Mouse (Mus musculus) forebrain, embryonic 10.5 days (tissue): Measurements from ENCODE around the gene Foxn3. TPM values are rescaled to one million over a fixed set of nuclear protein-coding genes. Genes with fewer than 3 reads are reported as not detected.

Experiments
- DNase-seq: peaks from one replicate; pipeline ENCODE4 v3.0.0-alpha.2; 2017; ENCODE audit warnings: low spot score; ENCODE audit errors: extremely low spot score
- H3K27ac ChIP-seq: fragments of 300-500 bp; sonication (generic); 2 replicates; pipeline ENCODE4 v1.5.1; 2016; ENCODE audit warnings: mild to moderate bottlenecking
- H3K27me3 ChIP-seq: fragments of 300-500 bp; sonication (generic); 2 replicates; pipeline ENCODE4 v1.6.1; 2016; ENCODE audit warnings: mild to moderate bottlenecking; ENCODE audit not compliant: poor library complexity, severe bottlenecking
- H3K36me3 ChIP-seq: fragments of 300-500 bp; sonication (generic); replicated peaks from 2 replicates; pipeline ENCODE4 v1.6.1; 2016; ENCODE audit warnings: mild to moderate bottlenecking, moderate library complexity
- H3K4me1 ChIP-seq: fragments of 300-500 bp; sonication (generic); 2 replicates; pipeline ENCODE4 v1.6.1; 2016
- H3K4me3 ChIP-seq: fragments of 300-500 bp; sonication (generic); 2 replicates; pipeline ENCODE4 v1.5.1; 2016; ENCODE audit warnings: mild to moderate bottlenecking, moderate library complexity
- H3K9me3 ChIP-seq: fragments of 300-500 bp; sonication (generic); 2 replicates; pipeline ENCODE4 v1.6.1; 2016; ENCODE audit warnings: mild to moderate bottlenecking, moderate library complexity
- WGBS: fragments of 180-500 bp; shearing (Covaris S2); methylation state at CpG from one replicate; pipeline ENCODE4 v1.1.7; 2016; 5-methylcytosine and 5-hydroxymethylcytosine counted together
- polyA plus RNA-seq: library from polyadenylated mRNA; unstranded; fragments of >200 nt; fragmentation: Nextera tagmentation; extraction: Ambion mirVana; gene quantifications from 2 replicates; pipeline ENCODE4 v1.2.1, GENCODE M21; 2016

Gene Foxn3
- polyA plus RNA-seq, 1 experiment from 2014 or later = 47.3 TPM

DNA sequence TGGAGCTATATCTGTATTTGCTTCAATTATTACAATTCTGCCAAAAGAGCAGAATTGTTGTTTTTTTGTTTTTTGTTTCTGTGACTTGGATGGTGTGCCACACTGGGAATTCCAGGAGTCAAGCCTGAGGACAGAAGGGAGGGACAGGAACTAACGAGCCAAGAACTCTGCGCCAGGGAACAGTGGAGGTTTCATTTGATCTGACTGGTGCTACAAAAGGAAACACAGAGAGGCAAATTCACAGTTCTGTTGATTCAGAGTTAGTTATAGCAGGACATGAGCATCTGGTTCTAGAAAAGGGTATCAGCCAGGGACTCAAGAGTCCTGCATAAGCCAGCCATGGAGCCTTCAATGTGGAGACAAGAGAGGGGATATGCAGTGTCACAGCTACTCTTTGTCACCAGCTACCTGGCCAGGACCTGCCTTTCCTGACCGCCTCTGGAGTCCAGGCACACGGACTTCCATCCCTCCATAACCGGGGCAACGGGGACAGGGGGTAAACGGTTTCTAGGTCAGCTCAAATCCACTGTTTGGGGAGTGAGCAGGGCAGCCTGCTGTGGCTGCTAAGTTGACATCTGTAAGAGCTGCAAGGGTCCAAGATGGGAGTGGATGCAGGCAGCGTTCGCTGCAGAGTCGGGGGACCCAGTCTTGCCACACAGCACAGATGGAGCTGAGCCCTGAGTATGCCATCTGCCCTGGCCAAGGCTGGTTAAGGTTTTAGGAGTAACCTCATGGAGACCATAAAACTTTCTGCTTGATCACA lies 316.2 kb downstream of the Foxn3 start:
- Histone ChIP-seq H3K9me3 (no peaks in the 10 kb centered on the region; the same call in 1 of the 2 replicates), H3K4me1 (peaks cover 8% of the 10 kb centered on the region), H3K27me3 (no peaks in the 10 kb centered on the region), H3K27ac (peak overlapping the region; percentile 56; the same call in 1 of the 2 replicates), H3K4me3 (no peak overlapping the region), H3K36me3 (peaks cover 6% of the 10 kb centered on the region; the same call in 1 of the 2 replicates)
- DNase-seq = no peak
- 77% methylated on average over 10 of the region's 10 CpGs for WGBS

DNA sequence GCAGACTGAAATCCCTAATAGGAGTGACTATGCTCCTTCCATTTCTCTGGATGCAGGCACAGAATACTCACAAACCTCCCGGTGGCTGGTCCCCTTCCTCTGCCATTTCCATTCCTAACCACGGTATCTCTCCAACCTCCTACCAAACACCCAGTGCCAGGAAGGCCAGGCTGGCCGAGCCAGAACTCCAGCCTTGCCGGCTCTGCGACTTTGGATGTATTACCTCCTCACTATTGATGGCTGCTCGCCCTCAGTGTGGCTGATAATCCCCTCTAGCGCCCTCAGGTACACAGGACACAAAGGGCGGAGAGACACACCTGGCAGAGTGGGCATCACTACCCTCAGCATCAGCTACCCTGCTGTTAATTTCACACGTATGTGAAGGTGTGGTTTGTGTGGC lies 318.7 kb downstream of the Foxn3 start:
- no peaks in the 10 kb centered on the region; the same call in 1 of the 2 replicates for H3K36me3 ChIP-seq
- no peak overlapping the region for H3K4me3 ChIP-seq
- no peak for DNase-seq
- peaks cover 25% of the 10 kb centered on the region for H3K4me1 ChIP-seq
- no peak overlapping the region for H3K27ac ChIP-seq
- H3K9me3 ChIP-seq = no peaks in the 10 kb centered on the region
- H3K27me3 ChIP-seq = no peaks in the 10 kb centered on the region
- WGBS = 93% methylated on average over 9 of the region's 9 CpGs

DNA sequence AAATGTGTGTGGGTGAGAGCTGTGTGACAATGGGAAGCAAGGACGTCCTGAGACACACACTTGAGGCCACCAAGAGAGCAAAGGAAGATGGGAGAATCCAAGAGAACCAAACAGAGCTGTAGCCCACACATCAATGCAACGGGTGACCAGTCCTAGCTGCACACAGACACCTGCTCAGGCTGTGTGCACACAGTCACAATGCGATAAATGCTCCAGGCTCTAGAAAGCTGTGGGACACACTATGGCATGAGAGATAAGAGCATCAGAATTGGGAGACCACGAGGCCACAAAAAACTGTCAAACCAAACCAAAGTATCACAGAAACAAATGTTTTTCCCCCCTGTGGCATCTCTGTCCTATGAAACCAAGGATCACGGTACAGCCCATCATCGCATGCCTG lies 319.1 kb downstream of the Foxn3 start:
- WGBS = 93% methylated on average over 6 of the region's 6 CpGs
- Histone ChIP-seq H3K27ac (no peak overlapping the region), H3K4me1 (peaks cover 28% of the 10 kb centered on the region), H3K27me3 (no peaks in the 10 kb centered on the region), H3K36me3 (no peaks in the 10 kb centered on the region; the same call in 1 of the 2 replicates), H3K4me3 (no peak overlapping the region), H3K9me3 (no peaks in the 10 kb centered on the region)
- no peak for DNase-seq

DNA sequence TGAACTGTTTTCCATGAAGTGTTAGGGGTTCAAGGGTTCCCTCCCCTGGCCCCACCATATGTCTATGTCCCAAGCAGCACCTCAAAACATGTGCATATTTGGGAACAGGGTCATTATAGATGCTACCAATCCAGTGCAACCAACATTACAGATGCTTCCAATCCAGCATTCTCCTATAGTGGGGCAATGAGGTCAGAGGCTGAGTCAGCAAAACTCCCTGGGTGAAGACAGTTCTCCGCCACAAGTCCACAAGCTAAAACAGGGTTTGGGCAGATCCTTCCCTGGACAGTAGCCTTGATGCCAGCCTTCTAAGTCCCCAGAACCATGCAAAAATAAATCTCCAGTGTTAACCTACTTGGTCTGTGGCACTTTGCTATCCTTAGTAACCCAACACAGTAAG lies 320.1 kb downstream of the Foxn3 start:
- no peak for DNase-seq
- 89% methylated on average over 1 of the region's 1 CpGs for WGBS
- H3K9me3 ChIP-seq = no peaks in the 10 kb centered on the region
- H3K36me3 ChIP-seq = no peaks in the 10 kb centered on the region; the same call in 1 of the 2 replicates
- H3K27me3 ChIP-seq = no peaks in the 10 kb centered on the region
- no peak overlapping the region for H3K4me3 ChIP-seq
- peaks cover 28% of the 10 kb centered on the region for H3K4me1 ChIP-seq
- H3K27ac ChIP-seq = no peak overlapping the region

DNA sequence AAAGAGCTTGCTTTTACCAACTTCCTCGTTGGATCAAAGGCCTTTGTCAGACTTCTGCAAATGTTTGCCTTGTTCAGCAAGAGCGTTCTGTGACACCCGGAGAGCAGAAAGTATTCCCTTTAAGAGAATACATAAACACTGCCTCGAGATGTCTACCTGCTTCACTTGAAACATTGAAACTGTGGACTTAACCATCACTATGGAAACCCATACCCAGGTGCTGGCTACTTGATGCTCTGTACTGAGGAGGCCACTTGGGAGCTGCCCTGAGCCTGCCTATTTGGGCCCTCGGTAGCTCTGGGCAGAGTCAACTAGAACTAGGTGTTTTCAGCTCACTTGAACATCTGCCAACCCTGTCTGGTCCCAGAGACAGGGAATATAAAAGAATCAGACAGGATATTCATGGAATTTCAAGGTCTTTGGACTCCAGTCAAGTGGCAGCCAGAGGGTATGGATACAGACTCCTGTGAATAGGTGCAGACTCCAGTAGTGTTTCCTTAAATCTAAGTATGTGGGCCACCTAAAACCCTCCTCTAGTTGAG lies 323.1 kb downstream of the Foxn3 start:
- no peaks in the 10 kb centered on the region for H3K9me3 ChIP-seq
- no peaks in the 10 kb centered on the region for H3K27me3 ChIP-seq
- 87% methylated on average over 5 of the region's 5 CpGs for WGBS
- no peak for DNase-seq
- H3K4me3 ChIP-seq = no peak overlapping the region
- H3K36me3 ChIP-seq = no peaks in the 10 kb centered on the region; the same call in 1 of the 2 replicates
- no peak overlapping the region for H3K27ac ChIP-seq
- H3K4me1 ChIP-seq = peaks cover 41% of the 10 kb centered on the region

DNA sequence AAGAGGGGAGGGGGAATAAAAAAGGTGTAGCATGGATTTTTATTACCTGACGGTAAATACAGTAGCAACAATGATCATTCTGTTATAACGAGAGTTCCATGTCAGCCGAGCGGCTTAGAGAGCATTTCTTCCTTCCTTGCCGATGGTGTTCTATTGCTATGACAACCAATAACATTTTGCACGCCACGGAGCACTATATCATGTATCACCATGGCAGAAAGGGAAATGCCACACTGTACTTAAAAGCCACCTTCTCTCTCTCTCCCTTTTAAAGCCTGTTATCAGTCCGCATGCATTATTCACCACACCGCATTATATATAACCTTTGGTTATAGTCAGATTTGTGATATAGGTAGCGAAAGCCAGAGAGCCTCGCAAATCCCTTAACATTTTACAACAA lies 323.6 kb downstream of the Foxn3 start:
- WGBS = 91% methylated on average over 11 of the region's 11 CpGs
- Histone ChIP-seq H3K36me3 (no peaks in the 10 kb centered on the region; the same call in 1 of the 2 replicates), H3K27me3 (no peaks in the 10 kb centered on the region), H3K9me3 (no peaks in the 10 kb centered on the region), H3K4me1 (peaks cover 47% of the 10 kb centered on the region), H3K27ac (no peak overlapping the region), H3K4me3 (no peak overlapping the region)
- no peak for DNase-seq

DNA sequence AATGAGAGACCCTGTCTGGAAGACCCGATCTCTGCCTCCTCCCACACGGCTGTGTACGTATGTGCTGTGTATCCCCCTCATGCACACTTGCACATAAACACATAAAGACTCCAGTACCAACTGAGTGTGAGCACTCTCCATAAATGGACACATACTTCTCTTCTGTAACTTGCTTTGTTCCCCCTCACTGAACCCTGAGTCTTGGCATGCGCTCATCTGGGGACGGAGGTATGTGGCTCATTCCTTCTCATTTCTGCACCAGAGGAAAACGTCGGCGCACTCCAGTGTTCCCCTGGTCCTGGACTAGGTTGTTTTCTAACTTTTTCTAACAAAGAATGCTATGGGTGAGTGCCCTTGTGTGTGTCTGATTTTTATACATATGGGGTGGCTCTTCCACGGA lies 325.9 kb downstream of the Foxn3 start:
- no peak overlapping the region for H3K27ac ChIP-seq
- no peaks in the 10 kb centered on the region for H3K9me3 ChIP-seq
- H3K4me1 ChIP-seq = peaks cover 68% of the 10 kb centered on the region

DNA sequence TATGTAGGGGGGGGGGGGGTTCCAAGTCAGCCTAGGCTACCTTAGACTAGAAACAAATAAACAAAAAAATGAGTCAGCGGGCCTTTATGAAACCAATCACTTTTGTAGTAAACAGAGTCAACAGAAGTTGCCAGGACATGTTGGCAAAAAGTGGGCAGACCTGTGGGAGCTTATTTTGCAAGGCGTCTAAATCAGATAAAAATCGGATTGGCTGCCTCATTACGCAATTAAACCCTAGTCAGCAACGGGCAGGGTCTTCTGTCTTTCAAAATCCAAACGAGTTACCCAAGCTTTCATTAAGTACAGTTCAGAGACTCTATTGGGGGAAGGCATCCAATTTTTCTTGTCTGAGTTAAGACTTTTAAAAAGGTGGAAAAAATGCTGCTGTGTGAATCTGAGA lies 329.0 kb downstream of the Foxn3 start:
- 68% methylated on average over 6 of the region's 6 CpGs for WGBS
- H3K9me3 ChIP-seq = no peaks in the 10 kb centered on the region
- H3K36me3 ChIP-seq = no peaks in the 10 kb centered on the region
- no peak overlapping the region for H3K4me3 ChIP-seq
- no peaks in the 10 kb centered on the region for H3K27me3 ChIP-seq
- peak overlapping the region; percentile 76; the same call in 1 of the 2 replicates for H3K27ac ChIP-seq
- DNase-seq = no peak
- H3K4me1 ChIP-seq = peaks cover 79% of the 10 kb centered on the region

More for the DNA sequence above, 325.9 kb downstream of the Foxn3 start:
- Histone ChIP-seq H3K27me3 (no peaks in the 10 kb centered on the region), H3K36me3 (no peaks in the 10 kb centered on the region), H3K4me3 (no peak overlapping the region)
- DNase-seq = no peak
- 94% methylated on average over 9 of the region's 9 CpGs for WGBS

DNA sequence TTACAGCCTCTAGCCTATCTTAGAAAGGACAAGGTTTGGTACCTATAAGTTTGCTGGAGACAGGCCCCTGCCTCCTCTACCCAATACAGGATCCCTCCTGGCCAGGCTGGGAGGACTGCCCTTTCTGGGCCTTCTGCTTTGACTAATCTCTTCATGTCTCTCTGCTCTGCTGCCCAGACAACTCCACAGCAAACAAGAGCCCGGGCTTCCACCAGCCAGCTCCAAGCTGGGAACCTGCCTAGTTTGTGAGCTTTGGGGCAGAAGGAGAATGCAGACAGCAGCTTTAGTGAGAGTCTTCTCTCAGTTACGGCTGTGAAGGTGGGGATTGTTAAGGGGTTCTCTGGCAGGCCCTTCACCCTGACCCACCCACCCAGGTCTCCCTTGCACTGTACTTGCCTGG lies 330.0 kb downstream of the Foxn3 start:
- Histone ChIP-seq H3K4me3 (no peak overlapping the region), H3K27me3 (no peaks in the 10 kb centered on the region), H3K9me3 (no peaks in the 10 kb centered on the region), H3K36me3 (no peaks in the 10 kb centered on the region), H3K27ac (peak overlapping the region; percentile 76; the same call in 1 of the 2 replicates), H3K4me1 (peaks cover 88% of the 10 kb centered on the region)
- 74% methylated on average over 2 of the region's 2 CpGs for WGBS
- no peak for DNase-seq

DNA sequence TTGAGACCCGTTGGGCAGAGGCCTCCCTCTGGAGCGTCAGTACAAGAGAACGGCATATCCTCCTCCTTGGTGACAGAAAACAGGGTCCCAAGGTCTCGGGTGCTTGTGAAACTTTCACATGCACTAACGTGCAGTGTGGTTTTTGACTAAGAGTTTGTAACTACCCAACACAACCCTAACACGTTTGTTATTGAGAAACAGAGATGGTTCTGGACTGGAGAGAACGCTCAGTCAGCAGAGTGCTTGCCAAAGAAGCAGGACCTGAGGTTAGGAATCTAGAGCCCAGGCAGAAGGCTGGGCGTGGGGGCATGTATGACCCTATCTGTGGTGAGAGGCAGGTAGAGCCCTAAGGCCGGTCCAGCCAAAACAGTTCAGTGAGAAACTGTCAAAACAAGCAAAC lies 330.9 kb downstream of the Foxn3 start:
- no peak for DNase-seq
- Histone ChIP-seq H3K27me3 (peaks cover under 1% of the 10 kb centered on the region; the same call in 1 of the 2 replicates), H3K4me1 (peaks cover 95% of the 10 kb centered on the region), H3K9me3 (no peaks in the 10 kb centered on the region), H3K27ac (peak overlapping the region; percentile 76; the same call in 1 of the 2 replicates), H3K4me3 (no peak overlapping the region), H3K36me3 (no peaks in the 10 kb centered on the region)
- WGBS = 80% methylated on average over 9 of the region's 9 CpGs

DNA sequence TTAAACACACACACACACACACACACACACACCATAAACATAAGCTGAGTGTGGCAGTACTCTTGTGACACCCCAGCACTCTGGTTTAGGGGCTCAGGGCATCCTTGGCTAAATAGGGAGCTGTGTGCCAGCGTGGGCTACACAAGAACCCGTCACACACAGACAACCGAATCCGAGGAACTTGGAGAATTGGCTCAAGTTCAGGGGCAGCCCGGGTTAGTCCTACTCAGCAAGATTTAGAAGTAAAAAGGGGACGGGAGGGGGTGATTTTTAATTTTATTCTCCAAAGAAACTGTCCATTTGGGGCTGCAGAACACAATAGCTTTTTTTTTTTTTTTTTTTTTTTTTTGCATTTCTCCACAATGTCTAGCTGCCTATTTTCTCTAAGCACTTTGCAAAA lies 332.1 kb downstream of the Foxn3 start:
- Histone ChIP-seq H3K4me1 (peaks cover 99% of the 10 kb centered on the region), H3K36me3 (no peaks in the 10 kb centered on the region), H3K27ac (peak overlapping the region; percentile 83; the same call in 1 of the 2 replicates), H3K9me3 (no peaks in the 10 kb centered on the region), H3K27me3 (peaks cover 3% of the 10 kb centered on the region; the same call in 1 of the 2 replicates), H3K4me3 (no peak overlapping the region)
- 83% methylated on average over 6 of the region's 6 CpGs for WGBS
- DNase-seq = no peak

DNA sequence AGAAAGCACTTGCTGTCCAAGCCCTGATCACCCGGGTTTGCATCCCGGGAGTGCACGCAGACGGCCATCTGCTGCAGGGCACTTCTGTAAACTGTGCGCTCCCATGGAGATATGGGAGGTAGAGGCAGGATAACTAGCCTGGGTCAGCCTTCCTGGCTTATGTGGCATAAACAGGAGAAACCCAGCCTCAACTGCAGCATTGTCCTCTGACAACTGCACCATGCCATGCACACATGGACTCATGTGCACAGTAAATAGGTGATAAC lies 332.7 kb downstream of the Foxn3 start:
- Histone ChIP-seq H3K36me3 (no peaks in the 10 kb centered on the region), H3K4me1 (peaks cover 99% of the 10 kb centered on the region), H3K9me3 (no peaks in the 10 kb centered on the region), H3K27ac (peak overlapping the region; percentile 83), H3K4me3 (peak overlapping the region; percentile 30; the same call in 1 of the 2 replicates), H3K27me3 (peaks cover 3% of the 10 kb centered on the region; the same call in 1 of the 2 replicates)
- DNase-seq = no peak
- 51% methylated on average over 5 of the region's 5 CpGs for WGBS
